Mouse (Mus musculus) layer of hippocampus, adult 9-11 months (tissue): Measurements from ENCODE around the gene Serhl.

Source experiments
- DNase-seq: peaks from one replicate; pipeline ENCODE4 v3.0.0; 2022

Serhl gene

GRCm38 (mm10) chr15:83129530-83130231, 40.4 kb downstream of the Serhl start:
- DNase-seq = no peak

DNA sequence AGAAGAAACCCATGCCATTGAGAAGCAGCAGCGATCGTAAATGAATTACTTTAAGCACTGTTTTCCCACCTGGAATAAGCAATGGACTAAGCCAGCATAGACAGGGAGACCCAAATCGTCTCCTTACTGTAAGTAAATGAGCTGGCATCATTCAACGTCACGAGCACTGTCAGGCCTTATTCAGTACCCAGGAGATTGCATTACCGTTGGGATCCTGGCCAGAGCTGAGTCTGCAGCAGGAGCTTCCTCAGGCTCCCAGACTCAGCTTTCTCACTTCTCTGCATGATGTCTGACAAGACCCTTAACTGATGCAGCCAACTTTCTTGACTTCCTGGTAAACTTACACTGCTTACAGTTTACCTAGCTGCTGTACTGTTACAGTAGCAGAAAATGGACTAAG, 45.4 kb downstream of the Serhl start:
- DNase-seq = peak; percentile 40

GRCm38 (mm10) chr15:83135654-83136053, 46.3 kb downstream of the Serhl start:
- DNase-seq = no peak

- DNase-seq = peak; percentile 34
These were observed 53.6 kb downstream of the Serhl start for GRCm38 (mm10) chr15:83142861-83143260.

- no peak for DNase-seq
These were observed 56.2 kb downstream of the Serhl start for GRCm38 (mm10) chr15:83145541-83145940.

DNA sequence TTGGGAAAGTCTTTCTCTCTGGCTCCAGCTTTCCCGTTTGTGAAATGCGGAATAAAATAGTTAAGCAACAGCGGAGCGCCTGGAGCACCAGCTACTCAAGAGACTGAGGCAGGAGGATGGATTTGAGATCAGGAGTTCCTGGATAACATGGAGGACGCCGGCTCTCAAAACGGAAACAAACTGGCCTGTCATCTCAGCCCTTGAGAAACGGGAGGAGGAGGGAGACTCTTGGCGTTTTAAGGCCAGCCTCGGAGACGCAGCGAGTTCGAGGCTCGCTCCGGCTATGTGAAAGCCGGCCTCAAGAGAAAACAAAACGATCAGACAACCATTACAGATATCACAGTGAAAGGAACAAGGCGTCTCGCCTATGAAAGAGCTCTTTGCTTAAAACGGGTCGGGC, 59.1 kb downstream of the Serhl start:
- DNase-seq = no peak

GRCm38 (mm10) chr15:83148801-83149195, 59.5 kb downstream of the Serhl start:
- no peak for DNase-seq

DNA sequence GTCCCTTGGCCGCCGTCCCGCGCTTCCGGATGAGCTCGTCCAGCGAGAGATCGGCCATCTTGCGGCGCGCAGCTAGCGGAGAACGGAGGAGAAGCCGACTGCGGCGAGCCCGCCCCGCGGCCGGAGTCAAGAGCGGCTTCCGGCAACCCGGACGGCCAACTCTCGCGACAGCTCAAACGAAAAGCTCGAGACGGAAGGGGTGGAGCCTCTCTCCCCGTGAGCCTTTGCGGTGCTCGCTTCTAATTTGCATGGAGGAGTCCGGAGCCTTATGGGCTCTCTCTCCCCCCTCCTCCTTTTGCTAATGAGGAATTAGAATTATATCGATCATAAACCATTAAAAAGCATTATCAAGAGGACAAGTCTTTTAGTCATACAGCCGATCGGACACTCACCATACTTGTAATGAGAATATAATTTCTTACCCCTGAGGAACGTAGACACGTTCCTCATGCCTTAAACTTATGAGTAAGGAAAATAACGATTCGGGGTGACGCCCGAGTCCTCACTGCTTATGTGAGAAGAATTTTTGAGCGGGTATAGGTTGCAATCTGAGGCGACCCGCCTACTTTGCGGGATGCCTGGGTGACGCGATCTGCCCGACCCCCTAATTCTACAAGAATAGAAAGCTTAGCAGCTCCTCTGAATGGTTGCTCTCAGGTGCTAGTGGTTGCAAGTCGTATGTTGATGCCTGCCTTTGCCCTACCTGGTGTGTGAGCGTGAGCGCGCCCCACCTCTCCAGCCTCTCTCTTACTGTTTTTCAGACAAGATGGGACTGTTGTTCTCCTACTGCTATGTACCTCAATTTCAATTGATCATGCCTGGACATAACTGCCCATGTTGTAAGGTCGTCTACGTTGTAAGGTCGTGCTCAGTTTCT, 60.1 kb downstream of the Serhl start, which contains the start of gene Poldip3:
TSS of gene Poldip3 (minus strand) at position 189 of the 877 bp plus-strand sequence.
- DNase-seq = peak; percentile 98

DNA sequence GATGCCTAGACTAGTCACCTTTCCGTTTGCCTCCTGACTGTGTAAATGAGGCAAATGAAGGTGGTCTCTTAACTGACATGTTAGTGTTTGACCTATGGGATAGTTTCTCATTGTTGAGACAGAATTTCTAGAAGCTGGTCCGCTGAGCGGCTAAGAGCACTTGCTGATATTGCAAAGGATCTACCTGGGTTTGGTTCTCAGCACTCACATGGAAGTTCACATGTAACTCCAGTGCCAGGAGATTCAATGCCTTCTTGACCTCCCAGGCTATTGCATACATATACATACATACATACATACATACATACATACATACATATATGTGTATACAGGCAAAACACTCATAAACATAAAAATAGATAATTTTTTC, 60.8 kb downstream of the Serhl start:
- no peak for DNase-seq

DNA sequence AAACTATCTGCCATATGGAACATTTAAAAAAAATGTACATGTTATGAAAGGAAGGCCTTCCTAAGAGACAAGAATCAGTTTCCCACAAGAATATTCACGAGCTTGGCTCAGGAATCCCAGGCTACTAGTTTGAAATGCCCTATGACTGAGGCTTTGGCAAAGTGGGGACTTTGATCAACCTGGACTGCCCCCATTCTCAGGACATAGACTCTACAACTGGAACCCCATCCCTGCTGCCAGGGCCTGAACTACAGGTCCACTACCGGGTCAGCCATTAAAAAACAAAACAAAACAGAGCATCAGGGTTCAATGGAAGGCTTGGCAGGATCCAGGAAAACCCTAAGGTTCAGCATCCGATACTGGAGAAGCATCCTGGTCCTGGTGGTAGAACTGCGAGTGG, 61.4 kb downstream of the Serhl start:
- DNase-seq = no peak

- no peak for DNase-seq
These were observed 65.0 kb downstream of the Serhl start for GRCm38 (mm10) chr15:83154309-83154708.

DNA sequence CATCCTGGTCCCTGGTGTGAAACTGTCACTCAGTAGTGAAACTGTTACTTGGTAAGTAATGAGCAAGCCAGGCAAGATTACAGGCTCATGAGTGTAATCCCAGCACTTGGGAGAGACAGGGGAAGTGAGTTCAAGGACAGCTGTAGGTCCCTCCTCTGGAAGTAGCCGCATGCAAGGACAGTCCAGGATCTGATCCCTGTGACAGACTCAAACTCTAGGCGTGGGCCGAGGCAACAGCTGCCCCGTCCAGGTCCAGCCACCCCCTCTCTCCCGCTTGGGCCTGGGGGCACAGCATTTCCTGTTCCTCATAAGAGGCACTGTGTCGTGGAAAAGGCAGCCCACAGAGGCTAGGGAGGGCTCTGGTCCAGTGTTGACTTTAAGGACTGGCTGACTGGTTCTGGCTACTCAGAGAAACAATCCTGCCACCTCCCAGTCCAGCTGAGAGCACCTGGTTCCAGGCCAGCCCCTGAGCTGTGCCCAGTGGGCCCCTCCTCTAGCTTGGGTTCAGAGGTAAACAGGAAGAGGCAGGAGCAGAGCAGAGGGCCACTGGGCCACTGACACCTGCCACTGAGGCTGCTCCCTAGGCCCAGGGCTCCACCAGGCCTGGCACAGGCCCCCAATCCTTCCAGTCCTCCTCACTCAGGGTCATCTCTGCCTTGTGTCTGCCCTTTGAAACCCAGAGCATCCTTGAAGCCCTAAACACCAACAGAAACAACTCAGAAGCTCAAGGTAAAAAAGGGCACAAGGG, 66.5 kb downstream of the Serhl start:
- DNase-seq = no peak

- DNase-seq = peak; percentile 26
These were observed 67.8 kb downstream of the Serhl start for GRCm38 (mm10) chr15:83156929-83157666.

- DNase-seq = no peak
These were observed 68.4 kb downstream of the Serhl start for GRCm38 (mm10) chr15:83157667-83158064.

DNA sequence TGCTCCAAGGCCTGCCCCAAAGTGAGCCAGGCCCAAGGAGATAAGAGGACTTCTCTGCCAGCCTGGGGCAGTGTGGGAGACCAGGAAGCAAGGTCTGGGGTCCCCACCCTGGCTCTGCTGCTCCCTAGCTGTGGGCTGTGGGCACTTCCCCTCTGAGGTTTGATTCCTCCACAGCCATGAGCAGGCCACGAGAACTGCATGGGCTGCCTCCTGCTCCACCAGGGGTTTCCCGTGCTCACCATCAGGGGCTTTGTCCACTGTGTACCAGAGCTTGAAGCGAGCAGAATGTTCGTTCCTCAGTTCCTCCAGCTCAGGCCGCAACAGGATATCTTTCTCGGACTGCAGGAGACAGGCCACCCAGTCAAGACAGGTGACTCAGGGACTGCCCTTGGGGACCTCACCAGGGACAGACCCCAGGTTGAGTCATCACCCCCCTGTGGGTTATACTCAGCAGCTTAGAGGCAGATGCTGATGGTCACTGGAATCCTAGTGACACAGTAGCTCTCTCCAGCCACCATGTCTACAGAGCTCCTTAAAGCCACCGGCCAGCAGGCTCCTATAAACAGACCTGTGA, 69.4 kb downstream of the Serhl start:
- peak; percentile 52 for DNase-seq

DNA sequence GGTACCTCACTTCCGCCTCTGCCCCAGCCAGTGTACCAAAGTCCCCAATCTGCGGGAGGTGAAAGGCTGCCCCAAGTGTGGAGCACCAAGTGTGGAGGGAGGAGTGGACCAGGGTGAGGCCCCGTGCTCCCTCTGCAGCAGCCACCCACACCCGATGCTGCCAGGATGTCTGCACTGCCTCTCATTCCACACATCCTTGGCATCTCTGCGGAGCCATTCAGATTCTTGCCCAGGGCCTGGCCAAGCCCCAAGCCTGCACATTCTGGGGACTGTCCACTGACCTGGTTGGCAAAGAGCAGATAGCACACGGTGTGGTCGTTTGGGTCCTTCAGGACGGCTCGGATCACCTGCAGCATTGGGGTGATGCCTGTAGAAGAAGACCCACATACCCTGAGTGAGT, 70.5 kb downstream of the Serhl start:
- DNase-seq = no peak

DNA sequence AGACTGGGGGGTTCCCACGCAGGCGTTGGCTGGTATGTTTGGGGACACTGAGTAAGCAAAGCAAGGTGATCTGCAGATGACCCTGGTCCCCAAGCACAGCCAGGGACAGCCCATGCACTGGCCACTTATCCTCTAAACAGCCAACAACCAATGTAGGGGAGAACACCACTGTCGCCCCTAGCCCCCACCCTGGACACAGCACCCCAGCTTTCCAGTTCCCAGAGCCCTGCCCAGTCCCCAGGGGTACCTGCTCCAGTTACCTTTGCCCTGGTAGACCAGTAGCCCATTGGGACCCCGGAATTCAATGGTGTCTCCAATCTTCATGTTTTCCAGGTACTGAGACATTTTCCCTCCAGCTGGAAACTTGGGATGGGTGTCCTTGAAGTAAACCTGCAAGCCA, 71.3 kb downstream of the Serhl start:
- DNase-seq = no peak

GRCm38 (mm10) chr15:83161062-83161748, 71.9 kb downstream of the Serhl start:
- DNase-seq = no peak

DNA sequence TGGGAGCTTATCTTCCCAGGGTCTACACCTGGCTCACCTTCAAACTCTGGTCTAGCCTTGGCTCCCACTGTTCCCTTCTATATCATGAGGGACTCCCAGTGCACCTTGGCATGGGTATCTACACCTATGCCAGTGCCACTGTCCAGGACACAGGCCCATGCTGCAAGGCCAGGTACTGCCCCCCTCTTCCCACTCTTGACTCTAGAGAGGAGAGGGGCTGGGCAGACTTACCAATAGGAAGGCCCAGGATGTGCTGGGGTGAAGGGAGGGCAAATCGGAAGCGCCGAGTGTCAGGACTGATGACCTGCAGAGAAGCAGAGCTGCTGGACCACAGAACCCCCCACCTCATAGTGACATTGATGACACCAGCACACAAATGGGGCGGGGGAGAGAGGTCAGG, 72.7 kb downstream of the Serhl start:
- DNase-seq = no peak

GRCm38 (mm10) chr15:83162818-83163485, 73.6 kb downstream of the Serhl start:
- no peak for DNase-seq

DNA sequence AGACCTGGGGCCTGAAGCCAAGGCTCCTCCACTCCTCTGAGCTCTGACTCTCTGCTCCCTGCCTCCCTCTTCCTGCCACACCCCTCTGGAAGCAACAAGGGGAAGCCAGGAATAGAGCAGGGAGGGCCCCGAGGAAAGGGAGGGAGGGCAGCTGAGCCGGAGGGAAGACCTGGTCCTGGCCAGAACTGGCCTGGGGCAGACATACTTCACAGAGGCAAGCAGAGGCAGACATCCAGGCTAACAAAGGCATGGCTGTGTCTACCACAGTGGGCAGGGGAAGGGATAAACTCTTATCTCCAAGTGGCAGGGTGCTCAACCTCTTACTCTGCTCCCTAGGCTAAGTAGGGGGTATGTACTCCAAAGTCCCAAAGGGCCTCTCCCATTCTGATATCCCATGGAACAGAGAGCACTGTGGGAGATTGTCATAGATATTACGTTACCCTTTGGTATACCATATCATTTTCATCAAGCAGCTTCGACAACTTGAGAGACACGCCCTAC, 75.7 kb downstream of the Serhl start:
- no peak for DNase-seq
